Mouse (Mus musculus) right cerebral cortex, adult 18-20 months (tissue): ENCODE data around the gene Maz.

Experiments used
- DNase-seq: peaks from one replicate; pipeline ENCODE4 v3.0.0; 2022; ENCODE audit warnings: mixed read lengths

Gene Maz

GRCm38 (mm10) chr7:127020901-127021562 is 5.8 kb downstream of the Maz start, which contains the start of the genes Gm42742 and Prrt2:
TSS of gene Gm42742 (minus strand) at chr7:127021097.
TSS of gene Prrt2 (minus strand) at chr7:127021211.
- peak; percentile 79 for DNase-seq

- no peak for DNase-seq
Observed at GRCm38 (mm10) chr7:127020491-127020890, 6.3 kb downstream of the Maz start.

- DNase-seq: no peak
Observed at GRCm38 (mm10) chr7:127020031-127020430, 6.8 kb downstream of the Maz start.

- no peak for DNase-seq
Observed at GRCm38 (mm10) chr7:127019306-127019960, 7.4 kb downstream of the Maz start.

- no peak for DNase-seq
Observed at GRCm38 (mm10) chr7:127018416-127019305, 8.2 kb downstream of the Maz start.

GRCm38 (mm10) chr7:127017950-127018345 is 8.9 kb downstream of the Maz start:
- no peak for DNase-seq

- peak; percentile 97 for DNase-seq
Observed at GRCm38 (mm10) chr7:127016971-127017949, 9.6 kb downstream of the Maz start, which contains the start of gene Pagr1a. TSS of gene Pagr1a (minus strand) at chr7:127017352.

- peak; percentile 71 for DNase-seq
Observed at GRCm38 (mm10) chr7:127016486-127016938, 10.3 kb downstream of the Maz start.

- DNase-seq: no peak
Observed at GRCm38 (mm10) chr7:127016481-127016485, 10.6 kb downstream of the Maz start, which contains the start of gene Pagr1b. TSS of gene Pagr1b (minus strand) at chr7:127016484.

GRCm38 (mm10) chr7:127016081-127016480 is 10.8 kb downstream of the Maz start:
- no peak for DNase-seq

- DNase-seq: no peak
Observed at GRCm38 (mm10) chr7:127014993-127015392, 11.8 kb downstream of the Maz start.

- DNase-seq: no peak
Observed at GRCm38 (mm10) chr7:127014320-127014719, 12.5 kb downstream of the Maz start, which contains the start of gene Mvp. TSS of gene Mvp (minus strand) at chr7:127014621.

- DNase-seq: no peak
Observed at GRCm38 (mm10) chr7:127013385-127013784, 13.5 kb downstream of the Maz start.

- no peak for DNase-seq
Observed at GRCm38 (mm10) chr7:127012845-127013244, 14.0 kb downstream of the Maz start.

- DNase-seq: no peak
Observed at GRCm38 (mm10) chr7:127012374-127012773, 14.5 kb downstream of the Maz start.

- DNase-seq: no peak
Observed at GRCm38 (mm10) chr7:127011717-127012116, 15.1 kb downstream of the Maz start.

GRCm38 (mm10) chr7:127011051-127011450 is 15.8 kb downstream of the Maz start:
- no peak for DNase-seq

- no peak for DNase-seq
Observed at GRCm38 (mm10) chr7:127009307-127010085, 17.3 kb downstream of the Maz start.

GRCm38 (mm10) chr7:127008239-127009019 is 18.4 kb downstream of the Maz start:
- peak; percentile 88 for DNase-seq

GRCm38 (mm10) chr7:127007313-127008024 is 19.4 kb downstream of the Maz start:
- no peak for DNase-seq
